Mouse (Mus musculus) lung, adult 2 months (tissue): ENCODE data around the gene Snx9.

Source experiments
- CTCF ChIP-seq: fragments of 200-500 bp; IDR thresholded peaks from 2 replicates; pipeline ENCODE4 v1.5.1; 2011; ENCODE audit warnings: mild to moderate bottlenecking, low read length, control low read depth; ENCODE audit not compliant: insufficient read depth
- POLR2A ChIP-seq: fragments of 200-500 bp; IDR thresholded peaks from 2 replicates; pipeline ENCODE4 v1.6.1; 2011; ENCODE audit warnings: low read depth, mild to moderate bottlenecking, control low read depth, low read length, borderline replicate concordance; ENCODE audit errors: extremely low read depth

- TF ChIP-seq CTCF (no peak), POLR2A (no peak)
Observed at GRCm38 (mm10) chr17:5802656-5802955, 38.5 kb upstream of the Snx9 start.
